Mouse (Mus musculus): Measurements from ENCODE around the gene Olfr1333.
"Not testable (repeated sequence)": the region's sequence is repeated elsewhere in the genome, so short reads cannot be mapped to it uniquely, and the experiment has no call there.

Olfr1333 gene

GRCm38 (mm10) chr4:118836179-118836578 is at the start of gene Olfr1333:
TSS of gene Olfr1333 (minus strand) at chr4:118836279.
- in situ Hi-C loops (cut with MboI) = no loop called here

- in situ Hi-C loops (cut with MboI) = no loop called here
Observed at GRCm38 (mm10) chr4:118867566-118867965, 31.5 kb upstream of the Olfr1333 start.

- in situ Hi-C loops (cut with MboI) = no loop called here
Observed at GRCm38 (mm10) chr4:118864349-118864748, 28.3 kb upstream of the Olfr1333 start, which contains the start of gene Olfr1331. TSS of gene Olfr1331 (plus strand) at chr4:118864649.

GRCm38 (mm10) chr4:118862704-118863103 is 26.6 kb upstream of the Olfr1333 start:
- in situ Hi-C loops (cut with MboI) = no loop called here

- in situ Hi-C loops (cut with MboI) = no loop called here
Observed at GRCm38 (mm10) chr4:118861791-118862190, 25.7 kb upstream of the Olfr1333 start.

GRCm38 (mm10) chr4:118818921-118819320 is 17.2 kb downstream of the Olfr1333 start:
- in situ Hi-C loops (cut with MboI) = no loop called here

- in situ Hi-C loops (cut with MboI) = no loop called here
Observed at GRCm38 (mm10) chr4:118809844-118810243, 26.2 kb downstream of the Olfr1333 start, which contains the start of gene Olfr1335. TSS of gene Olfr1335 (minus strand) at chr4:118809944.

GRCm38 (mm10) chr4:118792796-118793195 is 43.3 kb downstream of the Olfr1333 start:
- in situ Hi-C loops (cut with MboI) = not testable (repeated sequence)

- in situ Hi-C loops (cut with MboI) = no loop called here
Observed at GRCm38 (mm10) chr4:118782486-118782885, 53.6 kb downstream of the Olfr1333 start, which contains the start of gene Olfr1337. TSS of gene Olfr1337 (minus strand) at chr4:118782586.
